Comparison of ENCODE assay signal across 8 mouse cellular contexts in the genomic region with DNA sequence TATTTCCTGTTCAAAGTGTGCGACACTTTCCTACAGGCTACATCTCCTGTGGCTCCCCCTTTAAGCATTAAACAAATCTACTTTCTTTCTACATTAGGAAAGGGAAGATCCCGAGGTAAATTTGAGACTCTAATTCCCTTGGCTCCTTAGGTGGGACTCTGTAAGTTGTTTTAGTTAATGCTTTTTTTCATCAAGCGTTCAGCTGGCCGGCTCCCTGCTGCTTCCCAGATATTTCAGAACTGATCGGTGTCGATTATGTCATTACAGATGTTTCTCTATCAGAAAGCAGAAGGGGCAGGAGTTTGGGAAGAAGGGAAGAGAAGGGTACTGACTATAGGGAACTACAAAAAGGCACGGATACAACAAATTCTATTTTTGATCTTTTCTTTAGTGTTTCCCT. TPM values are rescaled to one million over a fixed set of nuclear protein-coding genes. Genes with fewer than 3 reads are reported as not detected.
DNase-seq lines count a peak whose midpoint lies in the region; ATAC-seq and TF ChIP-seq lines count a peak whose summit lies in the region.

No protein-coding gene starts in this region.

- WGBS in lung, embryonic 16.5 days, result 11% methylated on average over 7 of the region's 7 CpGs
- 14% methylated on average over 7 of the region's 7 CpGs for WGBS in embryonic facial prominence, embryonic 15.5 days
- 24% methylated on average over 7 of the region's 7 CpGs for WGBS in limb, embryonic 10.5 days
- 15% methylated on average over 7 of the region's 7 CpGs for WGBS in olfactory bulb, adult 2 months

- no peak for TF ChIP-seq CTCF in olfactory bulb, adult 2 months (IDR thresholded peaks at IDR 0.05; ENCODE audit: insufficient read depth, low read depth, low read length)

- H3K9me3 ChIP-seq in lung, embryonic 16.5 days (ENCODE audit: control insufficient read depth, low read length), result no peaks in the 10 kb centered on the region
- H3K9me3 ChIP-seq in embryonic facial prominence, embryonic 15.5 days (replicated peaks), result no peaks in the 10 kb centered on the region
- H3K9me3 ChIP-seq in limb, embryonic 10.5 days (replicated peaks), result no peaks in the 10 kb centered on the region

- peak overlapping the region; percentile 100 for H3K9ac ChIP-seq in lung, embryonic 16.5 days (ENCODE audit: low read length)
- H3K9ac ChIP-seq in embryonic facial prominence, embryonic 15.5 days, result peak overlapping the region; percentile 99

- no peak for ATAC-seq in lung, embryonic 16.5 days (ENCODE audit: low read depth)
- ATAC-seq in embryonic facial prominence, embryonic 15.5 days (ENCODE audit: insufficient number of reproducible peaks, low FRiP score, low TSS enrichment, low read depth), result no peak

- no peak for TF ChIP-seq POLR2A in olfactory bulb, adult 2 months (IDR thresholded peaks at IDR 0.05; ENCODE audit: insufficient read depth, low read depth, low read length)

- H3K36me3 ChIP-seq in lung, embryonic 16.5 days (ENCODE audit: control insufficient read depth, insufficient read depth, low read length), result peaks cover 20% of the 10 kb centered on the region
- H3K36me3 ChIP-seq in embryonic facial prominence, embryonic 15.5 days, result peaks cover 28% of the 10 kb centered on the region
- H3K36me3 ChIP-seq in limb, embryonic 10.5 days, result peaks cover 35% of the 10 kb centered on the region

- H3K27ac ChIP-seq in lung, embryonic 16.5 days (ENCODE audit: low read length), result peak overlapping the region; percentile 70
- H3K27ac ChIP-seq in embryonic facial prominence, embryonic 15.5 days (replicated peaks), result no peak overlapping the region
- H3K27ac ChIP-seq in limb, embryonic 10.5 days, result peak overlapping the region; percentile 99
- H3K27ac ChIP-seq in olfactory bulb, adult 2 months (ENCODE audit: insufficient read depth, low read depth, low read length), result no peak overlapping the region

- no peak for DNase-seq in lung, adult 18-20 months
- DNase-seq in limb, embryonic 10.5 days (ENCODE audit: low spot score), result no peak
- DNase-seq in natural killer cell, adult 2 months (ENCODE audit: low spot score in 2 of 2), result no peak
- DNase-seq in thymus, postnatal 0 days (ENCODE audit: low spot score), result no peak
- no peak for DNase-seq in urinary bladder, postnatal 36 days (ENCODE audit: low spot score in 2 of 2)

- peak overlapping the region; percentile 81 for H3K4me2 ChIP-seq in lung, embryonic 16.5 days (ENCODE audit: low read depth, low read length)
- peak overlapping the region; percentile 68 for H3K4me2 ChIP-seq in embryonic facial prominence, embryonic 15.5 days (replicated peaks)

- H3K27me3 ChIP-seq in lung, embryonic 16.5 days (ENCODE audit: control insufficient read depth, insufficient read depth, low read depth, low read length), result no peaks in the 10 kb centered on the region
- peaks cover 4% of the 10 kb centered on the region; the same call in 1 of the 2 replicates for H3K27me3 ChIP-seq in embryonic facial prominence, embryonic 15.5 days
- no peaks in the 10 kb centered on the region for H3K27me3 ChIP-seq in limb, embryonic 10.5 days (ENCODE audit: low read depth, poor library complexity, severe bottlenecking)

- peaks cover 5% of the 10 kb centered on the region; the same call in 1 of the 2 replicates for H3K4me1 ChIP-seq in lung, embryonic 16.5 days (replicated peaks; ENCODE audit: control insufficient read depth, insufficient read depth, low read length)
- peaks cover 5% of the 10 kb centered on the region for H3K4me1 ChIP-seq in embryonic facial prominence, embryonic 15.5 days
- H3K4me1 ChIP-seq in limb, embryonic 10.5 days, result peaks cover 11% of the 10 kb centered on the region
- H3K4me1 ChIP-seq in olfactory bulb, adult 2 months (ENCODE audit: control insufficient read depth, insufficient read depth, low read length), result no peaks in the 10 kb centered on the region

- H3K4me3 ChIP-seq in lung, embryonic 16.5 days (ENCODE audit: low read length), result peak overlapping the region; percentile 100
- H3K4me3 ChIP-seq in embryonic facial prominence, embryonic 15.5 days (replicated peaks), result peak overlapping the region; percentile 100
- peak overlapping the region; percentile 100 for H3K4me3 ChIP-seq in limb, embryonic 10.5 days
- peak overlapping the region; percentile 84 for H3K4me3 ChIP-seq in olfactory bulb, adult 2 months (ENCODE audit: insufficient read depth, low read depth, low read length)

RNA-seq across cellular contexts. Expression of a gene that starts 0.3 kb away (rescaled TPM):
- 0.87 and 1.7 TPM in 2 replicates for polyA plus RNA-seq in lung, embryonic 16.5 days (2015; fragmentation: Nextera tagmentation; extraction: Ambion mirVana)
- polyA plus RNA-seq in embryonic facial prominence, embryonic 15.5 days (2015; fragmentation: Nextera tagmentation; extraction: Ambion mirVana), result 1.2 and 3.7 TPM in 2 replicates
- 1.3 and 1.4 TPM in 2 replicates for polyA plus RNA-seq in limb, embryonic 10.5 days (2016; fragmentation: Nextera tagmentation; extraction: Ambion mirVana)
- polyA plus RNA-seq in olfactory bulb, adult 2 months (2012; ENCODE audit: insufficient read depth, insufficient read length, low replicate concordance, missing spikeins), result not detected in 2 replicates
- 2.1 and 3.0 TPM in 2 replicates for polyA plus RNA-seq in thymus, postnatal 0 days (2015; fragmentation: Nextera tagmentation; extraction: Ambion mirVana)

RNA-seq across cellular contexts. Expression of a gene that starts 0.9 kb away (rescaled TPM):
- 91.1 and 107 TPM in 2 replicates for polyA plus RNA-seq in lung, embryonic 16.5 days (2015; fragmentation: Nextera tagmentation; extraction: Ambion mirVana)
- 92.0 and 104 TPM in 2 replicates for polyA plus RNA-seq in embryonic facial prominence, embryonic 15.5 days (2015; fragmentation: Nextera tagmentation; extraction: Ambion mirVana)
- polyA plus RNA-seq in limb, embryonic 10.5 days (2016; fragmentation: Nextera tagmentation; extraction: Ambion mirVana), result 164 and 168 TPM in 2 replicates
- polyA plus RNA-seq in olfactory bulb, adult 2 months (2012; ENCODE audit: insufficient read depth, insufficient read length, low replicate concordance, missing spikeins), result 319 and 436 TPM in 2 replicates
- 88.9 and 90.5 TPM in 2 replicates for polyA plus RNA-seq in thymus, postnatal 0 days (2015; fragmentation: Nextera tagmentation; extraction: Ambion mirVana)

RNA-seq across cellular contexts. Expression of a gene that starts 8.1 kb away (rescaled TPM):
- 3.3 and 3.5 TPM in 2 replicates for polyA plus RNA-seq in lung, embryonic 16.5 days (2015; fragmentation: Nextera tagmentation; extraction: Ambion mirVana)
- polyA plus RNA-seq in embryonic facial prominence, embryonic 15.5 days (2015; fragmentation: Nextera tagmentation; extraction: Ambion mirVana), result 2.1 and 2.5 TPM in 2 replicates
- not detected in 2 replicates for polyA plus RNA-seq in limb, embryonic 10.5 days (2016; fragmentation: Nextera tagmentation; extraction: Ambion mirVana)
- polyA plus RNA-seq in olfactory bulb, adult 2 months (2012; ENCODE audit: insufficient read depth, insufficient read length, low replicate concordance, missing spikeins), result not detected in 2 replicates
- polyA plus RNA-seq in thymus, postnatal 0 days (2015; fragmentation: Nextera tagmentation; extraction: Ambion mirVana), result 0.16 TPM in 1 of 2 replicates, not detected in the other

RNA-seq across cellular contexts. Expression of a gene that starts 19.1 kb away (rescaled TPM):
- polyA plus RNA-seq in lung, embryonic 16.5 days (2015; fragmentation: Nextera tagmentation; extraction: Ambion mirVana), result 121 and 141 TPM in 2 replicates
- 151 and 155 TPM in 2 replicates for polyA plus RNA-seq in embryonic facial prominence, embryonic 15.5 days (2015; fragmentation: Nextera tagmentation; extraction: Ambion mirVana)
- 74.8 and 75.6 TPM in 2 replicates for polyA plus RNA-seq in limb, embryonic 10.5 days (2016; fragmentation: Nextera tagmentation; extraction: Ambion mirVana)
- not detected in 2 replicates for polyA plus RNA-seq in olfactory bulb, adult 2 months (2012; ENCODE audit: insufficient read depth, insufficient read length, low replicate concordance, missing spikeins)
- polyA plus RNA-seq in thymus, postnatal 0 days (2015; fragmentation: Nextera tagmentation; extraction: Ambion mirVana), result 341 and 352 TPM in 2 replicates

RNA-seq across cellular contexts. Expression of a gene that starts 22.9 kb away (rescaled TPM):
- polyA plus RNA-seq in lung, embryonic 16.5 days (2015; fragmentation: Nextera tagmentation; extraction: Ambion mirVana), result 0.93 and 1.1 TPM in 2 replicates
- 0.53 and 0.69 TPM in 2 replicates for polyA plus RNA-seq in embryonic facial prominence, embryonic 15.5 days (2015; fragmentation: Nextera tagmentation; extraction: Ambion mirVana)
- 0.65 and 0.68 TPM in 2 replicates for polyA plus RNA-seq in limb, embryonic 10.5 days (2016; fragmentation: Nextera tagmentation; extraction: Ambion mirVana)
- polyA plus RNA-seq in olfactory bulb, adult 2 months (2012; ENCODE audit: insufficient read depth, insufficient read length, low replicate concordance, missing spikeins), result not detected in 2 replicates
- polyA plus RNA-seq in thymus, postnatal 0 days (2015; fragmentation: Nextera tagmentation; extraction: Ambion mirVana), result 1.3 and 2.0 TPM in 2 replicates

Comparison
In these comparisons a context has a peak if more than half of its experiments do, and no peak if none do; other contexts are left out.
1. H3K27ac ChIP-seq: peak in lung, embryonic 16.5 days (single experiment) and limb, embryonic 10.5 days (single experiment); none in embryonic facial prominence, embryonic 15.5 days (single experiment) and olfactory bulb, adult 2 months (single experiment).
2. Peak in every context shown above with its lines, with median percentiles within 50 percentile points of each other: H3K4me3 ChIP-seq.